8 mouse cellular contexts compared by ENCODE assay signal in genomic region chr13:112330919-112331681, GRCm38 (mm10). TPM values are rescaled to one million over a fixed set of nuclear protein-coding genes. Genes with fewer than 3 reads are reported as not detected.
DNase-seq lines count a peak whose midpoint lies in the region; ATAC-seq and TF ChIP-seq lines count a peak whose summit lies in the region.

No protein-coding gene starts in this region.

- no peak for TF ChIP-seq POLR2A in spleen, adult 2 months (IDR thresholded peaks at IDR 0.05; ENCODE audit: low read depth, low read length)

- no peaks in the 10 kb centered on the region for H3K4me1 ChIP-seq in spleen, adult 2 months (ENCODE audit: control insufficient read depth, insufficient read depth, insufficient read length)
- peaks cover 17% of the 10 kb centered on the region for H3K4me1 ChIP-seq in kidney, embryonic 14.5 days (ENCODE audit: control insufficient read depth, insufficient read depth, low read length)
- peaks cover 12% of the 10 kb centered on the region for H3K4me1 ChIP-seq in neural tube, embryonic 14.5 days (ENCODE audit: control insufficient read depth, insufficient read depth, low read length)

- no peaks in the 10 kb centered on the region for H3K36me3 ChIP-seq in spleen, adult 2 months (ENCODE audit: control insufficient read depth, insufficient read depth, low read length)
- no peaks in the 10 kb centered on the region for H3K36me3 ChIP-seq in kidney, embryonic 14.5 days (ENCODE audit: control insufficient read depth, insufficient read depth, low read length)
- no peaks in the 10 kb centered on the region for H3K36me3 ChIP-seq in neural tube, embryonic 14.5 days (ENCODE audit: control insufficient read depth, insufficient read depth, low read length)

- H3K4me3 ChIP-seq in spleen, adult 2 months (ENCODE audit: extremely low read depth, insufficient read depth, insufficient read length), result no peak overlapping the region
- no peak overlapping the region for H3K4me3 ChIP-seq in kidney, embryonic 14.5 days (ENCODE audit: low read length)
- H3K4me3 ChIP-seq in neural tube, embryonic 14.5 days (ENCODE audit: low read depth, low read length), result no peak overlapping the region

- H3K4me2 ChIP-seq in kidney, embryonic 14.5 days (replicated peaks; ENCODE audit: low read depth, low read length), result 0 out of 2 replicates have a peak overlapping the region, but pooled peaks have one; percentile 10
- H3K4me2 ChIP-seq in neural tube, embryonic 14.5 days (ENCODE audit: low read depth, low read length), result peak overlapping the region; percentile 21; the same call in 1 of the 2 replicates

- ATAC-seq in cerebellum, adult (ENCODE audit: insufficient number of reproducible peaks, low FRiP score, low TSS enrichment), result no peak
- ATAC-seq in kidney, embryonic 14.5 days (ENCODE audit: low FRiP score, low TSS enrichment), result peak; percentile 92
- peak; percentile 93 for ATAC-seq in neural tube, embryonic 14.5 days (ENCODE audit: low read depth)

- no peaks in the 10 kb centered on the region for H3K27me3 ChIP-seq in spleen, adult 2 months (ENCODE audit: control insufficient read depth, insufficient read depth, low read length)
- no peaks in the 10 kb centered on the region for H3K27me3 ChIP-seq in kidney, embryonic 14.5 days (ENCODE audit: control insufficient read depth, insufficient read depth, low read length)
- H3K27me3 ChIP-seq in neural tube, embryonic 14.5 days (ENCODE audit: control insufficient read depth, insufficient read depth, low read length), result no peaks in the 10 kb centered on the region

- WGBS in spleen, adult 2 months, result 82% methylated on average over 8 of the region's 8 CpGs
- 29% methylated on average over 8 of the region's 8 CpGs for WGBS in kidney, embryonic 14.5 days
- WGBS in neural tube, embryonic 14.5 days, result 25% methylated on average over 8 of the region's 8 CpGs

- peak; percentile 6 for DNase-seq in cerebellum, adult 9-10 months
- DNase-seq in spleen, adult 2 months (ENCODE audit: low read depth in 1 of 2, low spot score in 2 of 2), result no peak
- no peak for DNase-seq in spleen, postnatal 14 days (ENCODE audit: low spot score in 2 of 2)
- no peak for DNase-seq in thymus, postnatal 36 days
- DNase-seq in cerebellum, adult 9-11 months, result no peak

- 0 out of 2 replicates have a peak overlapping the region, but pooled peaks have one; percentile 32 for H3K27ac ChIP-seq in spleen, adult 2 months (ENCODE audit: insufficient read depth, low read length)
- H3K27ac ChIP-seq in kidney, embryonic 14.5 days (ENCODE audit: low read depth, low read length), result peak overlapping the region; percentile 57
- H3K27ac ChIP-seq in neural tube, embryonic 14.5 days (ENCODE audit: low read depth, low read length), result peak overlapping the region; percentile 62; the same call in 1 of the 2 replicates

- no peak for TF ChIP-seq CTCF in spleen, adult 2 months (IDR thresholded peaks at IDR 0.05; ENCODE audit: extremely low read depth, insufficient read depth, insufficient read length, insufficient replicate concordance)

- H3K9me3 ChIP-seq in kidney, embryonic 14.5 days (ENCODE audit: control insufficient read depth, low read length), result no peaks in the 10 kb centered on the region
- no peaks in the 10 kb centered on the region for H3K9me3 ChIP-seq in neural tube, embryonic 14.5 days (ENCODE audit: control insufficient read depth, low read length)

- no peak overlapping the region for H3K9ac ChIP-seq in kidney, embryonic 14.5 days (ENCODE audit: low read depth, low read length)
- no peak overlapping the region for H3K9ac ChIP-seq in neural tube, embryonic 14.5 days (replicated peaks; ENCODE audit: low read depth, low read length)

RNA-seq across cellular contexts. Expression of gene Ankrd55, which starts 42.8 kb away (rescaled TPM):
- 0.72 and 0.74 TPM in 2 replicates for polyA plus RNA-seq in spleen, adult 2 months (2012; rRNA removed)
- 0.34 and 0.71 TPM in 2 replicates for polyA plus RNA-seq in kidney, embryonic 14.5 days (2014; fragmentation: Nextera tagmentation; extraction: Ambion mirVana)
- polyA plus RNA-seq in neural tube, embryonic 14.5 days (2014; fragmentation: Nextera tagmentation; extraction: Ambion mirVana), result 8.8 and 15.1 TPM in 2 replicates
